Mouse (Mus musculus) liver, embryonic 12.5 days (tissue): ENCODE results near the gene Armh3. TPM values are rescaled to one million over a fixed set of nuclear protein-coding genes. Genes with fewer than 3 reads are reported as not detected.

ENCODE experiments used
- ATAC-seq: fragments of 200-750 bp; cut with Nextera tagmentation; 2 replicates; pipeline ENCODE4 v1.8.0; 2017; ENCODE audit warnings: moderate number of reproducible peaks, mild to moderate bottlenecking, moderate library complexity
- H3K27ac ChIP-seq: fragments of 300-500 bp; sonication (generic); 2 replicates; pipeline ENCODE4 v1.5.1; 2016; ENCODE audit warnings: mild to moderate bottlenecking
- H3K27me3 ChIP-seq: fragments of 300-500 bp; sonication (generic); replicated peaks from 2 replicates; pipeline ENCODE4 v1.6.1; 2016; ENCODE audit warnings: mild to moderate bottlenecking, moderate library complexity
- H3K36me3 ChIP-seq: fragments of 300-500 bp; sonication (generic); 2 replicates; pipeline ENCODE4 v1.6.1; 2016; ENCODE audit warnings: mild to moderate bottlenecking, moderate library complexity
- H3K4me1 ChIP-seq: fragments of 300-500 bp; sonication (generic); 2 replicates; pipeline ENCODE4 v1.6.1; 2016
- H3K4me2 ChIP-seq: fragments of 300-500 bp; sonication (generic); 2 replicates; pipeline ENCODE4 v1.6.1; 2016; ENCODE audit warnings: mild to moderate bottlenecking, moderate library complexity
- H3K4me3 ChIP-seq: fragments of 300-500 bp; sonication (generic); 2 replicates; pipeline ENCODE4 v1.5.1; 2016; ENCODE audit warnings: mild to moderate bottlenecking, moderate library complexity
- H3K9ac ChIP-seq: fragments of 300-500 bp; sonication (generic); 2 replicates; pipeline ENCODE4 v1.6.1; 2016; ENCODE audit warnings: mild to moderate bottlenecking, moderate library complexity
- H3K9me3 ChIP-seq: fragments of 300-500 bp; sonication (generic); replicated peaks from 2 replicates; pipeline ENCODE4 v1.6.1; 2016; ENCODE audit warnings: mild to moderate bottlenecking, moderate library complexity
- WGBS: fragments of 180-500 bp; shearing (Covaris S2); methylation state at CpG from one replicate; pipeline ENCODE4 v1.1.7; 2016; ENCODE audit not compliant: insufficient replicate concordance; 5-methylcytosine and 5-hydroxymethylcytosine counted together
- polyA plus RNA-seq: library from polyadenylated mRNA; unstranded; fragments of >200 nt; fragmentation: Nextera tagmentation; extraction: Ambion mirVana; gene quantifications from 2 replicates; pipeline ENCODE4 v1.2.1, GENCODE M21; 2016

Gene Armh3
- polyA plus RNA-seq, 1 experiment from 2014 or later, result 6.5 TPM

GRCm38 (mm10) chr19:45789888-45790874 lies 208.1 kb downstream of the Armh3 start:
- Histone ChIP-seq H3K4me1 (peaks cover 38% of the 10 kb centered on the region), H3K4me2 (peak overlapping the region; percentile 50), H3K27me3 (0 out of 2 replicates have a peak, but pooled peaks cover 9% of the 10 kb centered on the region), H3K27ac (peak overlapping the region; percentile 91), H3K36me3 (no peaks in the 10 kb centered on the region), H3K9me3 (no peaks in the 10 kb centered on the region), H3K4me3 (peak overlapping the region; percentile 3; the same call in 1 of the 2 replicates), H3K9ac (peak overlapping the region; percentile 15; the same call in 1 of the 2 replicates)
- WGBS, result 56% methylated on average over 13 of the region's 13 CpGs
- ATAC-seq, result peak; percentile 97

DNA sequence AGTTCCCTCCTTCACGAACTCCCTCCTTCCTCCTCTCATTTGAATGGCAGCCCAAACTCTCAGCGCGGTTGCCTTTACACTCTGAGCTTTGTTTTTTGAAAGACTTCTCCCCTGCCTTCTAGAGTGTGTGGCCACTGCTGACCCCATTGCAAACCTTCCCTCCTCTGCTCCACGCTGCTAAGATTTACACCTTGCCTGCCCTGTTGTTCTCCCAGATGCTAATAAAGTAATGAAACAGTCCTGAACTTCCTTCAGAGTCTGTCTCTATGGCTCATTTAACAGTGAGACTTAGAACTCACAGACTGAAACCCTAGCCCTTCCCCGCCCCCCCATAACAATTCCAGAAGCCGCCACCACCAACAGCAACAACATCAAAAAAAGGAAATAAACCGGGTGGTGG lies 208.9 kb downstream of the Armh3 start:
- peak overlapping the region; percentile 49; the same call in 1 of the 2 replicates for H3K27ac ChIP-seq
- no peak overlapping the region for H3K4me3 ChIP-seq
- H3K36me3 ChIP-seq, result no peaks in the 10 kb centered on the region
- 83% methylated on average over 7 of the region's 7 CpGs for WGBS
- no peak overlapping the region for H3K4me2 ChIP-seq
- H3K9me3 ChIP-seq, result no peaks in the 10 kb centered on the region
- no peak overlapping the region for H3K9ac ChIP-seq
- peaks cover 39% of the 10 kb centered on the region for H3K4me1 ChIP-seq
- 0 out of 2 replicates have a peak, but pooled peaks cover 9% of the 10 kb centered on the region for H3K27me3 ChIP-seq
- ATAC-seq, result no peak

DNA sequence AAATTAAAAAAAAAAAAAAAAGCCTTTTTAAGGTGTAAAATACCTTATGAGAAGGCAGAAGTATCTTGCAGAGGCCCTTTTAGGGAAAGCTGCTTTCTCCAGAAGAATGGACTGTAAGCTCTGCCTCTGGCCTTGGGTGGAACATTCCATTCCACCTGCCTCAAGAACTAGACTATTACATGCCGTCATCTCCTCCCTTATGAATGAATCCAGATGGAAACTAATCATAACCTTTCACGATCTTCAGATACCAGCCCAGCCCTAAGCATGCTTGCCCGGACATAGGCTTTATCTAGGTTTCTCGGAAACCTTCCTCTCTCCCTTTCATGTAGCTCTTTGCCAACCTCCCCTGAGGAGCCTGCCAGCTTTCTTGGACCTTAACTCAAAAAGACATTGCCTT lies 210.0 kb downstream of the Armh3 start:
- no peak for ATAC-seq
- Histone ChIP-seq H3K27ac (no peak overlapping the region), H3K27me3 (0 out of 2 replicates have a peak, but pooled peaks cover 3% of the 10 kb centered on the region), H3K9me3 (no peaks in the 10 kb centered on the region), H3K4me2 (no peak overlapping the region), H3K9ac (no peak overlapping the region), H3K4me3 (no peak overlapping the region), H3K4me1 (peaks cover 45% of the 10 kb centered on the region), H3K36me3 (no peaks in the 10 kb centered on the region)
- WGBS, result 52% methylated on average over 4 of the region's 4 CpGs

DNA sequence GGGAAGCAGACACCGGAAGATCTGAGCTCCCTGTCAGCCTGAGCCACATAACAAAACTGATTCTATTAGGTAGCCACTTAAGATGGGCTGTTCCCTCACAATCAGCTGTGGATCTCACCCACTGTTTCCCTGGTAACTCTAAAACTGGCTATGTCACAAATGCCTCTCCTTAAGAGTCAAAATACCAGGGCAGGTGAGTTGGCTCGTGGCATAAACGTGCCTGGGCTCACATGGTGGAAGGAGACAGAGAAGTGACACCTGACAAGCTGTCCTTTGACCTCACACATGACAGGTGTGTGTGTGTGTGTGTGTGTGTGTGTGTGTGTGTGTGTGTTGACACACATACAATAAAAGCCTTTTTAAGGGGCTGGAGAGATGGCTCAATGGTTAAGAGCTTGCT lies 210.8 kb downstream of the Armh3 start:
- Histone ChIP-seq H3K4me3 (no peak overlapping the region), H3K36me3 (no peaks in the 10 kb centered on the region), H3K27ac (no peak overlapping the region), H3K27me3 (no peaks in the 10 kb centered on the region), H3K4me2 (no peak overlapping the region), H3K9me3 (no peaks in the 10 kb centered on the region), H3K9ac (no peak overlapping the region), H3K4me1 (peaks cover 45% of the 10 kb centered on the region)
- no peak for ATAC-seq
- 74% methylated on average over 3 of the region's 3 CpGs for WGBS

- 68% methylated on average over 3 of the region's 3 CpGs for WGBS
- H3K27ac ChIP-seq, result no peak overlapping the region
- H3K4me3 ChIP-seq, result no peak overlapping the region
- no peaks in the 10 kb centered on the region for H3K27me3 ChIP-seq
- H3K4me2 ChIP-seq, result no peak overlapping the region
- no peaks in the 10 kb centered on the region for H3K9me3 ChIP-seq
- peaks cover 11% of the 10 kb centered on the region for H3K36me3 ChIP-seq
- ATAC-seq, result no peak
- H3K4me1 ChIP-seq, result peaks cover 55% of the 10 kb centered on the region
- H3K9ac ChIP-seq, result peak overlapping the region; percentile 36; the same call in 1 of the 2 replicates
Observed at GRCm38 (mm10) chr19:45785470-45785869, 212.8 kb downstream of the Armh3 start.

DNA sequence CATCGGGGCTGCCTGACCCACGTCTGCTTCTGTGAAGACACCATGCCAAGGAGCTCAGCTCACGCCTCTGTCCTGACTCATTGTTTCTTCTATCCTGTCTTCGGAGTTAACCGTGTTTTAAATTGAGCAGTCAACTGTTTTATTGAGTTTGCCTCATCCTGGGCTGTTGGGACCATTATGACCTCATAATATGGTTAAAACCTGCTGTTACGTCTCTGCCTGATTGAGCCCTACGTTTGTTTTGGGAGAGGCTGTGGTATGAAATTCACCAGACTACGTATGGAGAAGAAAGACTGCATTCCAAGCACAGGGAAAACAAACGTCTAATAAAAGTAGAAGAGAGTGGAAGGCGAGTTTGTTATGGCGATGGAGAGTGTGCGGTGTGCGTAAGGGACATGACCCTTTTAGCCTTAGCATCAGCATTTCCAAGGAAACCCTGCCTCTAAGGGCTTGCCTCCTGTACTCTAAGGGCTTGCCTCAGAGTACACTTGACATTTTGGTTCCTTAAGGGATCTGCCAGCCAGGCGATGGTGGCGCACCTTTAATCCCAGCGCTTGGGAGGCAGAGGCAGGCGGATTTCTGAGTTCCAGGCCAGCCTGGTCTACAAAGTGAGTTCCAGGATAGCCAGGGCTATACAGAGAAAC lies 214.2 kb downstream of the Armh3 start:
- peaks cover 25% of the 10 kb centered on the region for H3K36me3 ChIP-seq
- H3K4me1 ChIP-seq, result peaks cover 52% of the 10 kb centered on the region
- no peaks in the 10 kb centered on the region for H3K9me3 ChIP-seq
- WGBS, result 37% methylated on average over 17 of the region's 17 CpGs
- H3K4me2 ChIP-seq, result peak overlapping the region; percentile 79
- ATAC-seq, result no peak; the same call in 1 of the 2 replicates
- peak overlapping the region; percentile 98 for H3K9ac ChIP-seq
- H3K4me3 ChIP-seq, result peak overlapping the region; percentile 99
- no peaks in the 10 kb centered on the region for H3K27me3 ChIP-seq
- peak overlapping the region; percentile 99 for H3K27ac ChIP-seq

DNA sequence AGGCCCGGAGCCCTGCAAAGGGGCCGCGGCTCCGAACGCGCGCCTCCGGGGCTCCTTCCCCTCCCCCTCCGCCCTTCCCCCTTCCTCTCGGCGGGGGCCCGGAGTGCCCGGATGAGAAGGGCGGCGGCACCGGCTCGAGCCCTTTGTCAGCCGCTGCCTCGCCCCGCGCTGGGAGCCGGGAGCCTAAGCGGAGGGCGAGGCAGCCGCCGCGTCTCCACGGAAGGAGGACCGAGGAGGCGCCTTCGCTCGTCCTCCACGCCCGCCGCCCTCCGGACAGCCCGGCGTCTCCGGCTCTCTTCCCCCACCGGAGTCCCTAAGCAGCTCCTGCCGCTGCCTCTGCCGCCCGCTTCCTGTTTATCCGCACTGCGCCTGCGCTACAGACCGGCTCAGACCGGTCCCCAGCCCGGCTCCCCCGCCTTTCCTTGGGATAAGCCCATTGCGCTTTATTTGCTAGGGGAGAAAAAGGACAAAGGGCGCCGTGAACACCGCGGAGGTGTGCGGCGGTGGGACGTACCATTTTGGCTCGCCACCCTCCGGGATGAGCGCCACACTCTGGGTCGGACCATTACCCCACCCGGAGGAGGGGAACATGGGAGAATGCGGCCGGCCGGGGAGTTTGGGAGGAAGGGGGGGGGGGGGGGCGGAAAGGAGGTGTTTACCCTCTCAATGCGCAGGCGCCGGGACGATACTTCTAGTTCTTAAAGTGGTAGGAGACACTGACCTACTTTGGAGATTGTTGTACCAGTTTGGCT lies 214.9 kb downstream of the Armh3 start, which contains the start of gene Mgea5:
Gene Mgea5 (minus strand): TSS at position 657 of the 752 bp plus-strand sequence.
- WGBS, result 1% methylated on average over 69 of the region's 71 CpGs
- Histone ChIP-seq H3K9me3 (no peaks in the 10 kb centered on the region), H3K9ac (peak within 1 kb of the TSS; percentile 98), H3K27ac (peak within 1 kb of the TSS; percentile 99), H3K4me3 (peak within 1 kb of the TSS; percentile 99), H3K36me3 (peaks cover 32% of the 10 kb centered on the region), H3K4me2 (peak within 1 kb of the TSS; percentile 79), H3K4me1 (peaks cover 47% of the 10 kb centered on the region), H3K27me3 (no peaks in the 10 kb centered on the region)
- ATAC-seq, result peak; percentile 94

DNA sequence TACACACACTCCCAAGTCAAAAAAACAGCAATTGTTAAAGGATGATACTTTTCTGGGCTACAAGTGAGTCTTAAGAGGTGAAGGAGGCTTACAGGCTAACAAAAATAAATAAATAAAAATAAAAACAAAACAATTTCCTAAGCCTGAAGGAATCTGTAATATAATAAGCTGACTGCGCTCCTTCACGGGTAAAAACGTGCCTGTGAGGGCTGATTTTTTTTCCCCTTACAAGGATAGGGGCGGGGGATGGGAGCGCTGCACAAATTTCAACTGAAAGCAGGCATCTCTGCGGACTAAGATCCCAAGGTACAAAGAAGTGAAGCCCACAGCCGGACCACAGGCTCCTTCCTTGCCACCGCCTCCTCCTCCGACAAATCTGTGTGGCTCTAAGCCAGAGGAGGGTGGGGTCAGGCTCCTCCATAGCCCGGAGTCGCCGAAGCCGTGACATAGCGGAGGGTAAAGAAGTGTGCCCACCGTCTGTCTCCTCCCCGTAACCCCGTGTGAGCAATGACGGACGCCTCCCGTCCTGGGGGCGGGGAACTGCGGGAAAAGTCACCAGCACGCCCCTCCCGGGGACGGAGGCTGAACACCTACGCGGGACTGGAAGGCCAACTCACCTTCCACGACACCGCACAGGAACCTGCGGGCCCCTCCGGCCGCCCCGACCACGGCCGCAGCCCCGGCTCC lies 215.8 kb downstream of the Armh3 start:
- H3K4me3 ChIP-seq, result peak overlapping the region; percentile 99
- H3K4me1 ChIP-seq, result peaks cover 45% of the 10 kb centered on the region
- ATAC-seq, result peak; percentile 53
- H3K9ac ChIP-seq, result peak overlapping the region; percentile 98
- no peaks in the 10 kb centered on the region for H3K27me3 ChIP-seq
- peaks cover 41% of the 10 kb centered on the region for H3K36me3 ChIP-seq
- H3K27ac ChIP-seq, result peak overlapping the region; percentile 99
- H3K4me2 ChIP-seq, result peak overlapping the region; percentile 79
- WGBS, result 1% methylated on average over 36 of the region's 36 CpGs
- no peaks in the 10 kb centered on the region for H3K9me3 ChIP-seq

GRCm38 (mm10) chr19:45781676-45782075 lies 216.6 kb downstream of the Armh3 start:
- Histone ChIP-seq H3K27me3 (no peaks in the 10 kb centered on the region), H3K9me3 (no peaks in the 10 kb centered on the region), H3K4me3 (peak overlapping the region; percentile 99), H3K36me3 (peaks cover 49% of the 10 kb centered on the region), H3K4me2 (peak overlapping the region; percentile 79), H3K27ac (no peak overlapping the region), H3K4me1 (peaks cover 45% of the 10 kb centered on the region), H3K9ac (peak overlapping the region; percentile 98; the same call in 1 of the 2 replicates)
- WGBS, result 61% methylated on average over 8 of the region's 8 CpGs
- no peak for ATAC-seq

DNA sequence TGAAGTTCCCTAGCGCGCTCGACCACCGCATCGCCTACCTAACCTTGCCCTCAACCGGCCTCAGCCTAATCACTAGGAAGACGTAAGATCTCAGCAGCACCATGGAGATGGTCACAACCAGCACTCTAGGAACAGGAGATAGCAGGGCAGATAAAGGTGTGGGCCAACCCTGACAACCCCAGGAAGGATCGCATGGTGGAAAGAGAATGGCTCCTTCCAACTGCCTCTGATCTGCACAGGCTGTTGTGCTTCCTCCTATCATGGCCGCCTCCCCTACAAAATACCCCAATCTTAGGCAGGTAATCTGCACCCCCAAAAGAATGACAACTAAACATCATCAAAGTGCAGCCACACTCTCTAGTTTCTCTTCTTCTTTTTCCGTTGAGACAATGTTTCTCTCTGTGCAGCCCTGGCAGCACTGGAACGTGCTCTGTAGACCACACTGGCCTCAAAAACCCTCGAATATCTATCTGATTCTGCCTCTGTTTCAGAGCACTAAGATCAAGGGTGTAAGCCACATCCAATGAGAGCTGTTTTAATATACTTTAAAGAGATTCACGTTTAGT lies 217.9 kb downstream of the Armh3 start:
- Histone ChIP-seq H3K4me1 (peaks cover 44% of the 10 kb centered on the region), H3K9me3 (no peaks in the 10 kb centered on the region), H3K27me3 (no peaks in the 10 kb centered on the region), H3K4me3 (0 out of 2 replicates have a peak overlapping the region, but pooled peaks have one; percentile 99), H3K9ac (no peak overlapping the region), H3K4me2 (peak overlapping the region; percentile 79), H3K27ac (no peak overlapping the region), H3K36me3 (peaks cover 61% of the 10 kb centered on the region)
- 73% methylated on average over 13 of the region's 13 CpGs for WGBS
- no peak for ATAC-seq

DNA sequence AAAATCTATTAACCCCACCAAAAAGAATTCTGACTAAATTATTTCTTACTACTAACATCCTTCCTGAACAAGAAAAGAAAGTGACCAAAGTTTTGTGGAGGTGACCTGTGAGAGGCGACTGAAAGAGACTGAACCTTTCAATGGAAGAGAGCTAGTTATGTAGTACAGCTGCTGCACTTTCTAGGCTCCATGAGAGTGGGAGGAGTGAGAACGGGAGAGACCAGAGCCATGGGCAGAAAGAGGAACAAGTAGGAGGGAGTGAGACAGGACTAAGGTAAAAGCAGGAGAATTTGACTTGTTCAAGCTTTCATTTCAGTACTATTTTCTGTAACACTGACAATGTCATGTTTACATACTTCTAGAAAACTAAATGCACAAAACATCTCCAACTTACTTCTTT lies 222.8 kb downstream of the Armh3 start:
- Histone ChIP-seq H3K4me2 (no peak overlapping the region), H3K4me3 (no peak overlapping the region), H3K27ac (no peak overlapping the region), H3K36me3 (peaks cover 100% of the 10 kb centered on the region), H3K4me1 (peaks cover 11% of the 10 kb centered on the region), H3K27me3 (no peaks in the 10 kb centered on the region), H3K9ac (no peak overlapping the region), H3K9me3 (no peaks in the 10 kb centered on the region)
- ATAC-seq, result no peak
- 63% methylated on average over 2 of the region's 2 CpGs for WGBS
